In genomic region chr1:36634940-36635339, GRCm38 (mm10) we compare ENCODE assay signal across 8 mouse cellular contexts. TPM values are rescaled to one million over a fixed set of nuclear protein-coding genes. Genes with fewer than 3 reads are reported as not detected.
DNase-seq lines count a peak whose midpoint lies in the region; ATAC-seq and TF ChIP-seq lines count a peak whose summit lies in the region.

No protein-coding gene starts in this region.

- H3K27ac ChIP-seq in forebrain, embryonic 14.5 days (ENCODE audit: low read depth, low read length): no peak overlapping the region
- no peak overlapping the region for H3K27ac ChIP-seq in lung, embryonic 16.5 days (ENCODE audit: low read length)

- H3K4me3 ChIP-seq in E14TG2a.4 (replicated peaks; ENCODE audit: low read length): no peak overlapping the region
- no peak overlapping the region for H3K4me3 ChIP-seq in forebrain, embryonic 14.5 days (ENCODE audit: low read depth, low read length)
- H3K4me3 ChIP-seq in lung, embryonic 16.5 days (ENCODE audit: low read length): no peak overlapping the region

- no peaks in the 10 kb centered on the region for H3K27me3 ChIP-seq in E14TG2a.4 (ENCODE audit: insufficient read depth, low read length)
- no peaks in the 10 kb centered on the region for H3K27me3 ChIP-seq in forebrain, embryonic 14.5 days (replicated peaks; ENCODE audit: control insufficient read depth, insufficient read depth, low read length)
- no peaks in the 10 kb centered on the region for H3K27me3 ChIP-seq in lung, embryonic 16.5 days (ENCODE audit: control insufficient read depth, insufficient read depth, low read depth, low read length)

- DNase-seq in brain, adult 2 months (ENCODE audit: low read depth, low spot score): peak; percentile 81
- DNase-seq in forebrain, embryonic 14.5 days (ENCODE audit: low spot score): peak; percentile 77
- DNase-seq in heart, postnatal 36 days: peak; percentile 69 to 77
- peak; percentile 83 to 87 for DNase-seq in kidney, postnatal 4 days
- peak; percentile 69 for DNase-seq in ovary, postnatal 36 days (ENCODE audit: low spot score)
- peak; percentile 79 for DNase-seq in thymus, postnatal 14 days

- intact Hi-C loops in heart, postnatal 36 days (cut with DNase I): loop anchor here (1.0 to 5.0 kb wide), 2 partner anchors 43 to 88 kb away; partner anchors contain the start of gene Ankrd39

- H3K36me3 ChIP-seq in E14TG2a.4 (ENCODE audit: insufficient read depth, low read length): peaks cover 59% of the 10 kb centered on the region
- no peaks in the 10 kb centered on the region for H3K36me3 ChIP-seq in forebrain, embryonic 14.5 days (ENCODE audit: control insufficient read depth, insufficient read depth, low read length)
- no peaks in the 10 kb centered on the region for H3K36me3 ChIP-seq in lung, embryonic 16.5 days (ENCODE audit: control insufficient read depth, insufficient read depth, low read length)

- TF ChIP-seq CTCF in E14TG2a.4 (conservative IDR thresholded peaks at IDR 0.05; ENCODE audit: low read length): peak; percentile 91

- 10% methylated on average over 5 of the region's 5 CpGs for WGBS in forebrain, embryonic 14.5 days
- 12% methylated on average over 5 of the region's 5 CpGs for WGBS in lung, embryonic 16.5 days

- no peak overlapping the region for H3K9ac ChIP-seq in forebrain, embryonic 14.5 days (ENCODE audit: low read length)
- no peak overlapping the region for H3K9ac ChIP-seq in lung, embryonic 16.5 days (ENCODE audit: low read length)

- peak; percentile 81 for ATAC-seq in forebrain, embryonic 14.5 days
- ATAC-seq in lung, embryonic 16.5 days (ENCODE audit: low read depth): peak; percentile 73

- H3K4me1 ChIP-seq in E14TG2a.4 (replicated peaks; ENCODE audit: low read depth, low read length): peaks cover 62% of the 10 kb centered on the region
- H3K4me1 ChIP-seq in forebrain, embryonic 14.5 days (ENCODE audit: control insufficient read depth, insufficient read depth, low read length): peaks cover 5% of the 10 kb centered on the region
- peaks cover 15% of the 10 kb centered on the region for H3K4me1 ChIP-seq in lung, embryonic 16.5 days (replicated peaks; ENCODE audit: control insufficient read depth, insufficient read depth, low read length)

- no peak overlapping the region for H3K4me2 ChIP-seq in forebrain, embryonic 14.5 days (ENCODE audit: low read length)
- no peak overlapping the region for H3K4me2 ChIP-seq in lung, embryonic 16.5 days (ENCODE audit: low read depth, low read length)

- no peaks in the 10 kb centered on the region for H3K9me3 ChIP-seq in E14TG2a.4 (ENCODE audit: low read length)
- no peaks in the 10 kb centered on the region for H3K9me3 ChIP-seq in forebrain, embryonic 14.5 days (replicated peaks; ENCODE audit: control insufficient read depth, low read length)
- no peaks in the 10 kb centered on the region for H3K9me3 ChIP-seq in lung, embryonic 16.5 days (ENCODE audit: control insufficient read depth, low read length)

RNA-seq across cellular contexts. Expression of gene Fam178b, which starts 48.0 kb away (rescaled TPM):
- polyA plus RNA-seq in forebrain, embryonic 14.5 days (2014; fragmentation: Nextera tagmentation; extraction: Ambion mirVana): 0.26 TPM in 1 of 2 replicates, not detected in the other
- under 1 TPM in 1 of 2 experiments, not detected in 1; 0.43 TPM for total RNA-seq in heart, postnatal 36 days (2021)
- polyA plus RNA-seq in lung, embryonic 16.5 days (2015; fragmentation: Nextera tagmentation; extraction: Ambion mirVana): 4.4 and 5.5 TPM in 2 replicates

RNA-seq across cellular contexts. Expression of gene Cox5b, which starts 56.3 kb away (rescaled TPM):
- polyA plus RNA-seq in forebrain, embryonic 14.5 days (2014; fragmentation: Nextera tagmentation; extraction: Ambion mirVana): 606 and 697 TPM in 2 replicates
- 1,000 to 10,000 TPM; 2,258 to 2,311 TPM for total RNA-seq in heart, postnatal 36 days (2021)
- polyA plus RNA-seq in lung, embryonic 16.5 days (2015; fragmentation: Nextera tagmentation; extraction: Ambion mirVana): 514 and 543 TPM in 2 replicates
